Mouse (Mus musculus) naive thymus-derived CD4-positive, alpha-beta T cell, adult 2 months (primary cell): ENCODE data around the gene Smarcd2.

Experiments
- DNase-seq: peaks from one replicate; pipeline ENCODE4 v3.0.0-alpha.2; 2011; ENCODE audit warnings: low read depth

The Smarcd2 gene

DNA sequence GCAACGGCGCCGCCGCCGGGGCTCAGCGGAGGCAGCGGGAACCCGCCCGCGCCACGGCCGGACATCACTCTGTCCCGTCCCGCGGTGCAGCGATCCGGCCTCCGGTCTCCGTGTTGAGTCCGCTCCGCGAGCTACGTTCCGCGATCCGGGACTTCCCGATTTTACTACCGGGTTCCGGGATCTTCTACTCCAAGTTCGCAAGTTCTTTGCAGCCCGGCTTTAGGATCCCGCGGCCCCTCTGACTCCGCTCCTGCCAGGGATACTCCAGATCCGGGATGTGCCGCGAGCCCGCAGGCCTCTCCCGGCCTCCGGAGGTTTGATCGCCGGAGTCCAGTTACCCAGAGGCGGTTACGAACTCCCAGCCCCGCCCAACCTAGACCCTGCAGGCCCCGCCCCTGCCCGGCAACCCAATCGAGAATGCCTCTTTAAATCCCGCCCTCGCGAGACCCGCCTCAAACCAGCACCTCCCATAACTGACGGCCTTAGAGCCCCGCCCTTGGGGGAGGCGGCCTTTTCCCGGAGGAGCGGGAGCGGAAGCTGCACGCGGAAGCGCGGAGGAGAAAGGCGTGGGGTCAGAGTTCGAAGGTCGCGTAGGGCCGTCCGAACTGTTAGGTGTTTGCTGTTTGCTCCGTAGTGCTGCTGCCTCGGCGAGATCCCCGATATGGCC, at the start of gene Smarcd2:
Gene Smarcd2, minus strand, starts transcription at position 329 of the 667 bp plus-strand sequence.
- peak; percentile 96 for DNase-seq

DNA sequence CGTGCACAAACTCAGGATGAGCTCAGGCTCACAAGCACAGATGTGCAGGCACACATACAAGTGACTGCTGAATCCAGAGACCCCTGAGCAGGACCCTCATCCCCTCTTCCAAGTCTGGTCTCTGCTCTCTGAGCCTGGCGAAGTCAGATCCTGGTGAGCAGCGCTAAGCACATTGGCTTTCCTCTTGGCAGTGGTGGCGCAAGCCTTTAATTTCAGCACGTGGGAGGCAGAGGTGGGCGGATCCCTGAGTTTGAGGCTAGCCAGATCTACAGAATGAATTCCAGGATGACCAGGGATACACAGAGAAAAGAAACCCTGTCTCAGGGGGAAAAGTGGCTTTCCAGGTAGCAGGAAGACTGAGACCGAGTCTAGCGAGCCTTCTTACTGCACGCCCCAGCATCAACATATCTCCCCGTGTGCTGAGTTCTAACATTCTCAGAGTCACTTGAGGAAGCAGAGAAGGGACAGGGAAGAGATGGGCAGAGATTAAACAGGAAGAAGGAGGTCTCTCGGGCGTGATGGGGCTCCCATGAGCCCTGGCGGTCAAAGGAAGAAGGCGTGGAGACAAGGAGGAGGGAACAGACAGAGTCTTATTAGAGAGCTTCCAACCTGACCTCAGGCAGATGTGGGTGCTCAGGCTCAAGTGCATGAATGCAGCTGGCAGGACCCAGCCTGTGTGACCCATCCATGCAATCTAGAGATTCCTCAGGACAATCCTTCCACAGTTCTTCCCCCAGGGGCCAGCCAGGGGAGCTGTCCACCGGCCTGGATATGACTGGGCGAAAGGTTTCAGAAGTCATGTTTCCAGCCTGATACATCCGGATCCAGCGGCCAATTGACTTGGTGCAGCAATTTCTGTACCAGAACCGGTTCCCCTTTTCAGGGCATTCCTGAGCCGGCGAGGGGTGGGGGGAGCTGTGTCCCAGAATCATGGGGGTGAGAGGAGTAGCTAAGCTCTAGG, 45.9 kb upstream of the Smarcd2 start:
- DNase-seq: no peak

DNA sequence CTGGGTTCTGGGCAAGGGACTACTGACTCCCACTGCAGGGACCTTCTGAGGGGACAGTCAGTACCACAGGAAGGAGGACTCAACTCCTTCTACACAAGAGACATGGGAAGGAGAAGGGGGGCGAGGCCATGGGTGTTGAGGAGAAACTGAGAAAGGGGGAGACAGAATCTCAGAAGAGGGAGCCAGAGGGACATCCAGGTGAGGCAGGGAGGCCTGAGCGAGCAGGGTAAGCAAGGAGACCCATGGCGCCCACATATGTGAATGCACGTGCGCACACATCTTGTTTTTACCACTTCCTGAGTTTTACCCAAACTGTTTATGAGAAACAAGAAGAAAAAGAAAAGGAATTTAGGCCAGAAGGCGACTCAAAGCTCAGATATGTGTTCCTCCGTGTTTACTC, 45.0 kb upstream of the Smarcd2 start:
- DNase-seq: peak; percentile 68

DNA sequence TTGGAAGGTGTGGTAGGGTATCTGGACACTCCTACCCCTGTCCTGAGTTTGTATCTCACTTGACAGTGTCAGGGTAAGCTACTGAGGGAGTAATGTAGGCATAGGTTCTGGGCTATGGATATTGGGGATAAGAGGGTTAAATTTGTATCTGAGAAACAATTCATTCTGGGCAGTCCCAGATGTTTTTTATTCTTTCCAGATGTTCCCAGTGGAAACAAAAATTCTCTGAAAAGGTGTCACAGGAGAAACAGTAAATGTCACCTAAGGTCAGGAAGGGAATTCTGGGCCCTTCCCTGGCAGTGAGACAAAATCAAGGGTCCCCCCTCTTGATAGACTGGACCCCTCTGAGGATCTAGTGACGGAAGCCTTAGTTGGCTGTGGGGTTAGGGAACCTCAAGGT, 43.6 kb upstream of the Smarcd2 start:
- no peak for DNase-seq

DNA sequence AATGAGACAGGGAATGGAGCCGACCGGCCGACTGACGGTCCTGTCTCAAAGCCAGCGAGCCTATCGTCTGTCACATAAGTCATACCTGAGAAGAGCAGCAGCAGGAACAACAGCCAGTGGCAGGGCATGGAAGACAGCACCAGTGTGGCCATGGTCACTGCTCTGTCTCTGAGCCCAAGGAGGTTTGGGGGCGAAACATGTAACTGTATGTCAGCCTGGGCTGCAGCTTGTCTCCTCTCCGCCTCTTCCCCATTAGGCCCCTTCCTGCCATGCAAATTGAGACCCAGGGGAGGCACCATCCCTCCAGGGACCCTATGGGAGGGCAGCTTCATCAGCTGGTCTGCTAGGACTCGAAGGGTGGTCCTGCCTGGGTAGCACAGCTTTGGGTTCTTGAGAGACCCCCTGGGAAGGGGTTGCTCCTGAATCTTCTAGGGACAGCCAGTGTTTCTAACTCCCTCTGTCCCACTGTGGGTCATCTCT, 41.6 kb upstream of the Smarcd2 start, which contains the start of gene Cd79b:
Gene Cd79b, minus strand, starts transcription at position 430 of the 480 bp plus-strand sequence.
- no peak for DNase-seq

DNA sequence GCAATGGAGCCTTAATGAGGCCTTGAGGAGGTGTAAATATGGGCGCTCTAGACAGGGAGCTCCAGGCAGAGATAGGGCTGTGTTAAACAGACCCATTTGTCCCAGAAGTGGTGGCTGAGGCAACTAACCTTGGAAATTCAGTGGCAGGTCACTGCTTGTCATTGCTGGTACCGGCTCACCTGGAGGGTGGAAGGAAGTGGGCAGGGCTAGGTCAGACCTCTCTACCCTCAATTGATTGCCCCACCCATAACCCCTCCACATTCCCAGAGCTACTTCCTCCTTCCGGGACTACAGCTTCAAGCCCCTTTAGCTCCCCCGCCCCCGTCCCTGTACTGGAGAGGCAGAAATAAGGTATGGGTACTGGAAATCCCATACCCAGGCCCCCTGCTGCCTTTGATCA, 40.8 kb upstream of the Smarcd2 start:
- no peak for DNase-seq

DNA sequence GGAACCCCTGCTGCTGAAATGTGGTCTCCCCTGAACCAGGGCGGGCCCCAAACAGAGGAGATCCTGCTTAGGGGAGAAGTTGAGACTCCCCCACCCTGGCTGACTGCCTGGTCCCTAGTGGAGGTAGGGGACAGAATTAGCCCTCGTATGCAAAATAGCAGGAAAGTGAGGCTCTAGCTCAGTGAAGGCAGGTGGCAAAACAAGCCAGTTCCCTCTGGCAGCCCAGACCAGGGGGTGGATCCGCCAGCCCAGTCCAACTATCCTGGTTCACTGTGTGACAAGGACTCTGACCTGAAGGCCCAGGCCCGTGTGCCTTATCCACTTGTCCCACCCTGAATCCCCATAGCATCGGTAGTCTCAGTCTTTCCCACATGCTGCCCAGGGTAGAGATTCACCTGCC, 37.4 kb upstream of the Smarcd2 start:
- no peak for DNase-seq

DNA sequence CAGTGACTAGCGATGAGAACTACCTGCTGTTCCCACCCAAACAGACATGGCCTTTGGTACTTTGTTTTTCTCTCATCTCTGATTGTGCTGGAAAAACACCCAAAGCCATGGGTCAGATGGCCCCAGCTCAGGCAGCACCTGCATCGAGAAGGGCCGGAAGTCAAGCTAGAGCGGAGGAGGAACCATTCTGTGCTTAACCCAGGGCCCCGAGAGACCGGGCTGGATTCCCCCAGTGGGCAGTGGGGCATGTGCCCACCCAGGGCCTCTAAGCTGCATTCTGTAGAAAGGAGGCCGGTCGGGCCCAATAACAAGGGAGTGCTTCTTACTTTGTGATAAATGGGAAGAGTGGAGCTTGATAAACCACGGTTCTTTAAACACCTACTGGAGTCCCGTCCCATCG, 35.4 kb upstream of the Smarcd2 start:
- no peak for DNase-seq

DNA sequence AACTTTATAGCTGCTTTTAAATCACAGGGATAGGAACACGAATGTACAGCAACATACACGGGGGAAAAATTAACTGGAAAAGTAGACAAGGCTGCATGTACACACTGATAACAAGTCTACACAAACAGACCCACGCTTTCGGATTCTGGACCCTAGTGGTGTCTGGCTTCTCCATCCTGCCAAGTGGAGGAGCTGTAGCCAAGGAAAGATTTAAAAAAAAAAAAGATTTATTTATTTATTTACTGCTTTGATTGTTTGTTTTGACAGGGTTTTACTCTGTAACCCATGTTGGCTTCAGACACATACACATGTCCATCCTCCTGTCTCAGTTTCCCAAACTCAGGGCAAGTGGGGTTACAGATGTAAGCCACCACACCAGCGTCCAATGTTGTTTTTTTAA, 34.7 kb upstream of the Smarcd2 start:
- no peak for DNase-seq

DNA sequence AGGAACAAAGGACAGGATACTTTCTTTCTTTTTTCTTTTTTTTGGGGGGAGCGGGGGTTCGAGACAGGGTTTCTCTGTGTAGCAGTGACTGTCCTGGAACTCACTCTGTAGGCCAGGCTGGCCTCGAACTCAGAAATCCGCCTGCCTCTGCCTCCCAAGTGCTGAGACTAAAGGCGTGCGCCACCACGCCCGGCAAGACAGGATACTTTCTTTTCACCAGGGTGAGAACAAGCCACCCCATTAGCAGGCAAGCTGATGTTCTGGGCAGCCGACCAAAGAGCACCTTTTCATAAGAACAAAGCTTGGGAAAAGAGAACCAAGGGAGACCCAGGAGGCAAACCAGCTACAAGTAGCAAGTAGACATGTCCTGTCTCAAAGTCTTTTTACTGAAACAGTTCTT, 34.0 kb upstream of the Smarcd2 start:
- DNase-seq: no peak

DNA sequence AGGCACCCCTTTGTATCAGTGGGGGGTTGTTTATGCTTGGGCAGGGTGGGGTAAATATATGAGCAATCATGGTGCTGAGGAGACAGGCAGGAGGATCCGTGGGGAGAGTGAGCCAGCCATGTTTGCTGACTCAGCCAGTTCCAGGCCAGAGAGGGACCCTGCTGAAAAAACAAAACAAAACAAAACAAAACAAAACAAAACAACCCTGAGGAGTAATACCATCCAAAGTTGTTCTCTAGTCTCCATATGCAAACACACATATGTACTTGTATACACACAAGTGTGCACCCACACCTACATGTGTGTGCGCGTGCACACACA, 33.3 kb upstream of the Smarcd2 start:
- DNase-seq: no peak

DNA sequence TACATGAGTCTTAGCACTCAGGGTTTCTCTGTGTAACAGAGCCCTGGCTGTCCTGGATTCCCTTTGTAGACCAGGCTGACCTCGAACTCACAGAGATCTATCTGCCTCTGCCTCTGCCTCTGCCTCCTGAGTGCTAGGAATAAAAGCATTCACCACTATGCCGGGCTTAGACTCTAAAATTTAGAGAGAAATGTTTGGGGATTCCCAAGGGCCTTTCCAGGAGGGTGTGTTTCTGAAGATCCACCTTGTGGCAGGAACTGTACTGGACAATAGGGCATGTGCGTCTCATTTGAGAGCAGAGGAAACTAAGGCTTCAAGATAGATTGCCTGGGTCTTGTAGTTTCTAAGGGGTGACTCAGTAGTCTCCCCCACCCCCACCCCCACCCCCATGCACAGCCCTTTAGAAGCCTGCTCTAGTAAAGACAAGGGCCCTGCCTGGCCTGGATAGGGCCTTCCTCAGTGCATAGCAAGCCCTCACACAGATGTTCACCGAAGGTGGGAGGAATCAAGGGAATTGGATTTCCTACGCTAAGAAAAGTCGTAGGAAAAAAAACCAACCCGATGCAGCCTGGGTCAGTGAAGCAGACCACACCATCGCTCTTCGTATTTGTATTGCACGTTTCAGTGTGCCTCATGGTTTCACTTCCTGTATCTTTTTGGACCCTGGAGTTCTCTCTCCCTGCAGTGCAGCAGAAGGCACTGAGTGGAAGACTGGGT, 32.7 kb upstream of the Smarcd2 start:
- no peak for DNase-seq

DNA sequence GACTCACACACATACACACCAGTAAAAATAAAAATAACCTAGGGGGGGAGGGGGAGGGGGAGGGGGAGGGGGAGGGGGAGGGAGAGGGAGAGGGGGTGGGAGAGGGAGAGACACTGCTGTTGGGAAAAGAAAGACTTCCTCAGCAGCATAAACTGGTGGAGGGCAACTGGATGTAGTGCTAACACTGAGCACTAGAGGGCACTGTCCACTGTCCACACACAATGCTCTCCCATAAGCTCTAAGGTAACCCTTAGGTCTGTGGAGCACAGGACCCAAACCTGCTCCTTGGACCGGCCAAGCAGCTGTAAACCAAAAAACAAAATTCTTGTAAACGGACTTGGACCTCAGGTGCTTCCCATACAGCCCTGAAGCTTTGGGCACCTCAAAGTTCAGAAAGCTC, 29.9 kb upstream of the Smarcd2 start:
- DNase-seq: peak; percentile 89

DNA sequence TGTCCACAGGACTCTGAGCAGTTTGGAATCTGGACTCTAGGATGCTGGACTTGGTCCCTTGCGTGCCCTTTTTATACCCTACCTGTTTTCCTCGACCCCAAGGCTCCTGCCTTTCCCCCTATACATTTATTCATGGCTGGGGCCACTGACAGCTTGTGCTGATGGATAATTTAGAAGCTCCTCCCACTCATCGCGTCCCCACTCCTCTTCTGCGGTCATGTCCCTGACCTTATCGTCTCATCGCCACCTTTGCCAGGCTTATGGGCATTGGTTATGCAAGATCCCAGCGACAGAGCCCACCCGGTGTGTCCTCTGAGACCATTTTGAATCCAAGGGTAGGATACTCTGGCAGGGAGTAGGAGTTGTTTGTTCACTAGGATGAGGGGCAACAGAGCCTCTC, 29.0 kb upstream of the Smarcd2 start, which contains the start of gene Gh:
Gene Gh, minus strand, starts transcription at position 101 of the 400 bp plus-strand sequence.
- DNase-seq: no peak

DNA sequence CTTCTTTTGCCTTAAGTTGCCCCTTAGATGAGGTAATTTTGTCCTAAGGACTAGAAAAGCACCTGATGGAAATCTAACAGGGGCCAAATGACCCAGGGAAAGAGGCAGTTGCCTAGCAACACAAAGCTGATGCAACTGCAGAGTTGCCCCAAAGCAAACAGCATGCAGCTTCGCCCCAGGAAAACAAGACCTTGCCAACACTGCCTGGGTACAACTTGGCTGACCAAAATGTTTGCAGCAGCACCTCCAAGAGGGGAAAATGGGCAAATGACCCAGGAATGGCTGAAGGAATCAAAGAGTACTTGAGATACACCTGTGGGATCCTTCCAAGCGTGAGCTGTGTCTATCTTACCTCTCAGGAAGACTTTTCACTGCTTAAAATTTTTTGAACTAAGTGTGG, 19.1 kb upstream of the Smarcd2 start:
- DNase-seq: no peak

DNA sequence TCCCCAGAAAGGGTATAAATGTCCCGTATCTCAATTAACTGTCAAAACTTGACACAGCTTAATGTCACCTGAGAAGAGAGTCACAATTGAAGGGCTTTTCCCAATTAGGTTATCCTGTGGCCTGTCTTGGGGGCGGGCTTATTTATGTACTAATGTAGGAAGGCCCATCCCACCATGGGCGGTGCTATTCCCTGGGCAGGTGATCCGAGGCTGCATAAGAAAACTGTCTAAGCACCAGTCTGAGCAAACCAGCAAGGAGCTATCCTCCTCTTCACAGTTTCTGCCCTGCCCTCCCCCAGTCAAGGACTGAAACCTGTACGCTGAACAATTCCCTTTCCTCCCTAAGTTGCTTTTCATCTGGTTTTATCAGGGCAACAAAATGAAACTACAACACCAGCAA, 17.6 kb upstream of the Smarcd2 start:
- no peak for DNase-seq

DNA sequence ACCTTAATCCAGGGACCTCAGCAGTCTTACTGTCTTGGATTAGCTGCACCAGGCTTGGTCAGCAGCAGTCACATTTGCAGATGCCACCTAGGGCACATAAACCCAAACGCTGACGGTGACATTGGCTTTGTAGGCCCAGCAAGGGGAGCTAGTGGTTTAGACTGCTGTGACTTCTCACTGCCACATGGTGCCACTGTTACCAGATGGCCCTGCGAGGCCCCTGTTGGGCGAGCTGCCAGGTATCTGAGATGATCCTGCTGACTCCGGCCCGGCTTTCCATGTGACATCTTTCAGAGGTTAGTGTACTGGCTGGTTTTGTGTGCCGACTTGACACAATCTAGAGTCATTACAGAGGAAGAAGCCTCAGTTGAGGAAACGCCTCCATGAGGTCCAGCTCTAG, 16.6 kb upstream of the Smarcd2 start:
- no peak for DNase-seq

DNA sequence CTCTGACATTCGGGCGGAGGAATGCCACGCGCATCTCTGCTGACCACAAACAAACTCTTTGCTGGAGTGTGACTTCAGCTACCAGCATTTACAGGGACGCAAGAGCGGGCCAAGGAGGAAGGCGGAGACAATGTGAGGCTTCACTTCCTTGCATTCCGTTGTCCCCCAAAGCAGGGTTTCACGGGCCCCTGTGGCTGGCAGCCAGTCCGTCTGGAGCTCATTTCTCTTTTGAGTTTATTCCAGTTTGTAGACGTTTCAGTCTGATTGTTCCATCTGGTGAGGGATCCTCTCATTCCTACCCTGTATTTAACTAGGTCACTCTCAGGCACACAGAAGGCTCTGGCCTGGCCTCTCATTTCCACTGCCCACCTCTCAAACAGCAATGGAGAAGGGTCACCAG, 14.2 kb upstream of the Smarcd2 start:
- no peak for DNase-seq

DNA sequence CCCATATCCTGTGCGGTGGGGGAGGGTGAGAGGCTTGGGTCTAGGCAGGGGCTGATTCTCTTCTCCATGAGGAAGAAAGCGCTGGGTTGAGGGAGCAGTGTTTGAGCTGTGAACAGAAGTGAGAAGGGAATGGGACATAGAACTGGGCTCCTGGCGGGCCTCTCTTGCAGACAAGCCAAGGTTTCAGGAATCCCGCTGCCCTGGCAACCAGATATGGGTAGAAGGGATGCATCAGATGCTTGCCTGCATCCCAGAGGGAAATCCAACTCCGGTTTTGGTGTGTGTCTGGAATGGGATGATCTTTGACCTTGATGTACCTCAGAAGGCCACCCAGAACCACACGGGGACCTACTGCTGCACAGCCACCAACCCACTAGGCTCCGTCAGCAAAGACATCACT, 13.4 kb upstream of the Smarcd2 start:
- no peak for DNase-seq

DNA sequence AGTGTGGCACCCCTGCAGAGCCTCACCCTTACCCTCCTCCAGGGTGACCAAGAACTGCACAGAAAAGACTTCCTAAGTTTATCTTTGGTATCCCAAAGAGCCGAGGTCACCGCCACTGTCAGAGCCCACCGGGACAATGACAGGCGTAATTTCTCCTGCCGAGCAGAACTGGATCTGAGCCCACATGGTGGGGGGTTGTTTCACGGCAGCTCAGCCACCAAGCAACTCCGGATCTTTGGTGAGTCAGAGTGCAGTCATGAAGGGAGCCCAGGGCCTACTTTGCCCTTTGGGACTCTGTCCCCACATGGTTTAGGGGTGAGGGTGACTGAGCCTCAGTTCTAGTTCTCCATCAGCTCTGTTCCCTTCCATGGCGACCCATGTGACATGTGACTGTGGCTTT, 11.4 kb upstream of the Smarcd2 start:
- DNase-seq: no peak

DNA sequence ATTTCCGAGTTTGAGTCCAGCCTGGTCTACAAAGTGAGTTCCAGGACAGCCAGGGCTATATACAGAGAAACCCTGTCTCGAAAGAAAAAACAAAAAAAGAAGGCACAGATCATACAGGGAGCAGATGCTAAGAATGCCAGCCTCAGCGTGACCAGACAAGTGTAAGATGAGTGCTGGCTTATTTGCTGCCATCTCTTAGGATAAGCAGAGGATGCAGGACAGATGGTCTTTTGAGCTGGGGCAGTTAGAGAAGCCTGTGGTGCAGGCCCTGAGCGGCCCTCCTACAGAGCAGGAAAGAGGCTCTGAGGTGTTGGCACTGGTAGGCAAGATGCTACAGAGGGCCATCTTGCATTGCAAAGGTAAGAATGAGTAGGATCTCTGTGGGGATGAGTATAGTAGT, 10.6 kb upstream of the Smarcd2 start:
- DNase-seq: no peak

DNA sequence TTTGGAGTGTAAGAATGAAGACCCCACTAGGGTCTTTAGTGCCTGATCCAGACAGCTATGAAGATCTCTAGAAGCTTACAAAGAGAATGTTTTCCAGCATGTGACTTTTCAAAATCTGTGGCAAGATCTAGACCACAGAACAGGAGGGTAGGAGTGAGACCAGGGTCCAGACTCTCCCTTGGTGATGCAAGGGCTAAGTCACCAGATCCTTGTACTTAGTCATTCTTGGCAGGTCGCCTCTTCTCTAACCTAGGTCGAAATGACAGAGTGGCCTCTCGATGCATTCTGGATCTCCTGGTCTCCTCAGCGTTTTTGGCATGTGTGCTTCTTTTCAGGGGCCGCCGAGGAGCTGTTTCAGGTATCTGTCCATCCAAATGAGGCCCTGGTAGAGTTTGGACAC, 9.7 kb upstream of the Smarcd2 start:
- DNase-seq: no peak

DNA sequence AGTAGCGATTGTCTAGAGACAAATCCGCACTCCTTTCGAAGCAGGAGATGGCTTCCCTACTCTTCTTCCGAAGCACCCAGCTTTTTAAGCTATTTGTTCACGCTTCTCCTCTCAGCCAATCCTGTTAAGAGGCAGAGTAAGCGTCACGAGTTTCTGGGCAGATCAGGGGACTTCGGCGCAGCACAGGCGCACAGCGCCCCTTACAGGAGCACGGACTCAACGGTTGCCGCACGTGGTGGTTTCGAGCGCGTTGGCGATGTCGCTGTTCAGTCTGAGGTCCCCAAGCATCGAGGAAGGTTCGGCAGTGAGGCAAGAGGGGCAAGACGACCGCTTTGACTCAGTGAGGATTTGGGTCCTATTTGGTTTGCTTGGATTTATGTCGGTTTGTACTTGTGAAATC, 3.7 kb upstream of the Smarcd2 start, which contains the start of gene Tcam1:
Gene Tcam1, plus strand, starts transcription at position 219 of the 400 bp plus-strand sequence.
- peak; percentile 100 for DNase-seq
